In genomic region chr5:113164873-113165441, GRCm38 (mm10) we compare ENCODE assay signal across 8 mouse cellular contexts. TPM values are rescaled to one million over a fixed set of nuclear protein-coding genes. Genes with fewer than 3 reads are reported as not detected.
A peak's percentile ranks its signal among the peaks of the same experiment; 100 is the strongest.
DNase-seq lines count a peak whose midpoint lies in the region; ATAC-seq and TF ChIP-seq lines count a peak whose summit lies in the region.

No protein-coding gene starts in this region.

- H3K4me3 ChIP-seq in embryonic facial prominence, embryonic 13.5 days, result no peak overlapping the region
- H3K4me3 ChIP-seq in heart, embryonic 13.5 days, result no peak overlapping the region
- no peak overlapping the region for H3K4me3 ChIP-seq in kidney, postnatal 0 days (replicated peaks; ENCODE audit: low read depth, low read length)
- H3K4me3 ChIP-seq in lung, embryonic 14.5 days (ENCODE audit: low read depth, low read length), result no peak overlapping the region
- H3K4me3 ChIP-seq in neural tube, embryonic 13.5 days, result no peak overlapping the region

- peak; percentile 75 for ATAC-seq in embryonic facial prominence, embryonic 13.5 days (ENCODE audit: insufficient number of reproducible peaks, insufficient read depth, low FRiP score, low TSS enrichment, low read depth)
- peak; percentile 86 for ATAC-seq in heart, embryonic 13.5 days (ENCODE audit: extremely low read depth, insufficient number of reproducible peaks, low FRiP score, low TSS enrichment)
- ATAC-seq in kidney, postnatal 0 days (replicated peaks; ENCODE audit: low FRiP score, low read depth), result peak; percentile 84
- peak; percentile 82 for ATAC-seq in lung, embryonic 14.5 days (ENCODE audit: insufficient read depth)
- peak; percentile 67 for ATAC-seq in neural tube, embryonic 13.5 days (ENCODE audit: low read depth)

- no peak for TF ChIP-seq CTCF in kidney, postnatal 0 days (IDR thresholded peaks at IDR 0.05; ENCODE audit: low read depth)
- TF ChIP-seq CTCF in lung, embryonic 14.5 days (IDR thresholded peaks at IDR 0.05; ENCODE audit: low read depth), result no peak

- H3K27ac ChIP-seq in embryonic facial prominence, embryonic 13.5 days, result peak overlapping the region; percentile 36
- peak overlapping the region; percentile 73 for H3K27ac ChIP-seq in heart, embryonic 13.5 days (replicated peaks)
- H3K27ac ChIP-seq in kidney, postnatal 0 days, result no peak overlapping the region
- peak overlapping the region; percentile 21; the same call in 1 of the 2 replicates for H3K27ac ChIP-seq in lung, embryonic 14.5 days (ENCODE audit: low read depth)
- H3K27ac ChIP-seq in neural tube, embryonic 13.5 days (replicated peaks), result 0 out of 2 replicates have a peak overlapping the region, but pooled peaks have one; percentile 10

- no peaks in the 10 kb centered on the region for H3K27me3 ChIP-seq in embryonic facial prominence, embryonic 13.5 days
- H3K27me3 ChIP-seq in heart, embryonic 13.5 days (replicated peaks), result no peaks in the 10 kb centered on the region
- H3K27me3 ChIP-seq in kidney, postnatal 0 days (ENCODE audit: insufficient read depth, low read length), result no peaks in the 10 kb centered on the region
- no peaks in the 10 kb centered on the region for H3K27me3 ChIP-seq in lung, embryonic 14.5 days (ENCODE audit: insufficient read depth, low read length)
- no peaks in the 10 kb centered on the region for H3K27me3 ChIP-seq in neural tube, embryonic 13.5 days

- WGBS in embryonic facial prominence, embryonic 13.5 days, result 9% methylated on average over 16 of the region's 16 CpGs
- WGBS in heart, embryonic 13.5 days, result 15% methylated on average over 16 of the region's 16 CpGs
- WGBS in kidney, postnatal 0 days, result 27% methylated on average over 16 of the region's 16 CpGs
- WGBS in lung, embryonic 14.5 days, result 16% methylated on average over 16 of the region's 16 CpGs
- 7% methylated on average over 16 of the region's 16 CpGs for WGBS in neural tube, embryonic 13.5 days

- peaks cover 51% of the 10 kb centered on the region for H3K4me1 ChIP-seq in embryonic facial prominence, embryonic 13.5 days
- peaks cover 63% of the 10 kb centered on the region for H3K4me1 ChIP-seq in heart, embryonic 13.5 days
- H3K4me1 ChIP-seq in kidney, postnatal 0 days (replicated peaks; ENCODE audit: insufficient read depth, low read length), result no peaks in the 10 kb centered on the region; the same call in 1 of the 2 replicates
- H3K4me1 ChIP-seq in lung, embryonic 14.5 days (ENCODE audit: insufficient read depth), result peaks cover 9% of the 10 kb centered on the region; the same call in 1 of the 2 replicates
- H3K4me1 ChIP-seq in neural tube, embryonic 13.5 days (replicated peaks), result peaks cover 46% of the 10 kb centered on the region

- no peaks in the 10 kb centered on the region for H3K9me3 ChIP-seq in embryonic facial prominence, embryonic 13.5 days
- H3K9me3 ChIP-seq in heart, embryonic 13.5 days, result no peaks in the 10 kb centered on the region
- no peaks in the 10 kb centered on the region for H3K9me3 ChIP-seq in kidney, postnatal 0 days (replicated peaks; ENCODE audit: low read length)
- no peaks in the 10 kb centered on the region for H3K9me3 ChIP-seq in lung, embryonic 14.5 days (ENCODE audit: low read depth, low read length)
- H3K9me3 ChIP-seq in neural tube, embryonic 13.5 days, result no peaks in the 10 kb centered on the region

- DNase-seq in right cerebral cortex, postnatal 4 days, result peak; percentile 46
- no peak for DNase-seq in right cerebral cortex, postnatal 25 days
- peak; percentile 84 for DNase-seq in kidney, postnatal 0 days (ENCODE audit: low spot score)
- peak; percentile 84 for DNase-seq in lung, embryonic 14.5 days
- DNase-seq in urinary bladder, postnatal 4 days (ENCODE audit: low spot score in 2 of 2), result peak; percentile 73 to 76

- H3K36me3 ChIP-seq in embryonic facial prominence, embryonic 13.5 days, result no peaks in the 10 kb centered on the region
- H3K36me3 ChIP-seq in heart, embryonic 13.5 days, result no peaks in the 10 kb centered on the region
- H3K36me3 ChIP-seq in kidney, postnatal 0 days (ENCODE audit: insufficient read depth, low read length), result no peaks in the 10 kb centered on the region
- no peaks in the 10 kb centered on the region for H3K36me3 ChIP-seq in lung, embryonic 14.5 days (ENCODE audit: insufficient read depth)
- H3K36me3 ChIP-seq in neural tube, embryonic 13.5 days, result no peaks in the 10 kb centered on the region

- 0 out of 2 replicates have a peak overlapping the region, but pooled peaks have one; percentile 5 for H3K4me2 ChIP-seq in embryonic facial prominence, embryonic 13.5 days
- peak overlapping the region; percentile 44 for H3K4me2 ChIP-seq in heart, embryonic 13.5 days
- no peak overlapping the region for H3K4me2 ChIP-seq in kidney, postnatal 0 days (ENCODE audit: low read length)
- H3K4me2 ChIP-seq in lung, embryonic 14.5 days, result no peak overlapping the region
- H3K4me2 ChIP-seq in neural tube, embryonic 13.5 days, result no peak overlapping the region

- no peak overlapping the region for H3K9ac ChIP-seq in embryonic facial prominence, embryonic 13.5 days
- H3K9ac ChIP-seq in heart, embryonic 13.5 days, result peak overlapping the region; percentile 8; the same call in 1 of the 2 replicates
- H3K9ac ChIP-seq in kidney, postnatal 0 days (ENCODE audit: low read depth, low read length), result no peak overlapping the region
- H3K9ac ChIP-seq in lung, embryonic 14.5 days, result no peak overlapping the region
- H3K9ac ChIP-seq in neural tube, embryonic 13.5 days, result no peak overlapping the region

RNA-seq across cellular contexts. Expression of gene 2900026A02Rik, which starts 56.1 kb away (rescaled TPM):
- polyA plus RNA-seq in embryonic facial prominence, embryonic 13.5 days (2015; fragmentation: Nextera tagmentation; extraction: Ambion mirVana), result 8.6 and 10.2 TPM in 2 replicates
- polyA plus RNA-seq in heart, embryonic 13.5 days (2015; fragmentation: Nextera tagmentation; extraction: Ambion mirVana), result 14.4 and 14.8 TPM in 2 replicates
- 4.8 and 5.0 TPM in 2 replicates for polyA plus RNA-seq in kidney, postnatal 0 days (2015; fragmentation: Nextera tagmentation; extraction: Ambion mirVana)
- 6.9 TPM in 2 replicates for polyA plus RNA-seq in lung, embryonic 14.5 days (2014; fragmentation: Nextera tagmentation; extraction: Ambion mirVana)
- polyA plus RNA-seq in neural tube, embryonic 13.5 days (2015; fragmentation: Nextera tagmentation; extraction: Ambion mirVana), result 2.6 and 3.4 TPM in 2 replicates

Comparison
In these comparisons a context has a peak if more than half of its experiments do, and no peak if none do; other contexts are left out.
1. H3K4me2 ChIP-seq: peak in embryonic facial prominence, embryonic 13.5 days (single experiment) and heart, embryonic 13.5 days (single experiment); none in kidney, postnatal 0 days (single experiment), lung, embryonic 14.5 days (single experiment) and neural tube, embryonic 13.5 days (single experiment).
2. Peak in every context shown above with its lines, with median percentiles within 50 percentile points of each other: ATAC-seq.